Mouse (Mus musculus) thymus, adult 2 months (tissue): ENCODE measurements at regions not wholly inside any gene's neighbourhood (a gene's known extent, or its start where the extent isn't known, plus 50 kb on each side); places are given as distances from the start of the nearest gene placed in this dataset.

ENCODE experiments used
- DNase-seq: peaks from one replicate; pipeline ENCODE4 v3.0.0; 2021
- H3K27ac ChIP-seq: fragments of 200-500 bp; 2 replicates; pipeline ENCODE4 v1.5.1; 2012; ENCODE audit warnings: low read length, control low read depth; ENCODE audit not compliant: control insufficient read depth, insufficient read depth
- H3K27me3 ChIP-seq: fragments of 200-500 bp; 2 replicates; pipeline ENCODE4 v1.6.1; 2012; ENCODE audit warnings: mild to moderate bottlenecking, low read length, moderate library complexity, mixed read lengths; ENCODE audit not compliant: control insufficient read depth, insufficient read depth
- H3K36me3 ChIP-seq: fragments of 200-500 bp; 2 replicates; pipeline ENCODE4 v1.6.1; 2012; ENCODE audit warnings: mild to moderate bottlenecking, low read length, moderate library complexity; ENCODE audit not compliant: control insufficient read depth, insufficient read depth
- H3K4me1 ChIP-seq: fragments of 200-500 bp; replicated peaks from 2 replicates; pipeline ENCODE4 v1.6.1; 2012; ENCODE audit warnings: low read length; ENCODE audit not compliant: control insufficient read depth, insufficient read depth
- H3K4me3 ChIP-seq: fragments of 200-500 bp; 2 replicates; pipeline ENCODE4 v1.5.1; 2012; ENCODE audit warnings: mild to moderate bottlenecking, low read length, control low read depth, moderate library complexity; ENCODE audit not compliant: control insufficient read depth, insufficient read depth
- CTCF ChIP-seq: fragments of 200-500 bp; IDR thresholded peaks from 2 replicates; pipeline ENCODE4 v1.5.1; 2012; ENCODE audit warnings: mild to moderate bottlenecking, control low read depth, low read length, moderate library complexity, borderline replicate concordance; ENCODE audit not compliant: control insufficient read depth, poor library complexity, insufficient read depth; ENCODE audit errors: extremely low read depth
- POLR2A ChIP-seq: fragments of 200-500 bp; IDR thresholded peaks from 2 replicates; pipeline ENCODE4 v1.6.1; 2012; ENCODE audit warnings: mild to moderate bottlenecking, low read length, control low read depth, moderate library complexity; ENCODE audit not compliant: control insufficient read depth, poor library complexity, insufficient read depth; ENCODE audit errors: extremely low read depth
- WGBS: fragments of 180-500 bp; shearing (Covaris S2); methylation state at CpG from one replicate; pipeline ENCODE4 v1.1.7; 2018; 5-methylcytosine and 5-hydroxymethylcytosine counted together

- DNase-seq: no peak
- no peaks in the 10 kb centered on the region for H3K36me3 ChIP-seq
- WGBS: 90% methylated on average over 1 of the region's 1 CpGs
- H3K4me1 ChIP-seq: peaks cover 4% of the 10 kb centered on the region; the same call in 1 of the 2 replicates
- TF ChIP-seq CTCF (no peak), POLR2A (no peak)
- H3K27me3 ChIP-seq: no peaks in the 10 kb centered on the region
- H3K27ac ChIP-seq: no peak overlapping the region
- H3K4me3 ChIP-seq: no peak overlapping the region
Measured at GRCm38 (mm10) chr15:59780506-59780905, 235.9 kb downstream of the 4933412E24Rik start.

- no peaks in the 10 kb centered on the region for H3K36me3 ChIP-seq
- TF ChIP-seq POLR2A: no peak
- no peak for TF ChIP-seq CTCF
- peaks cover 4% of the 10 kb centered on the region; the same call in 1 of the 2 replicates for H3K4me1 ChIP-seq
- no peak for DNase-seq
- WGBS: 86% methylated on average over 13 of the region's 13 CpGs
- no peaks in the 10 kb centered on the region for H3K27me3 ChIP-seq
- H3K4me3 ChIP-seq: no peak overlapping the region
- H3K27ac ChIP-seq: no peak overlapping the region
Measured at GRCm38 (mm10) chr15:59777307-59777871, 239.0 kb downstream of the 4933412E24Rik start.

- WGBS: 95% methylated on average over 3 of the region's 3 CpGs
- DNase-seq: no peak
- Histone ChIP-seq H3K4me1 (peaks cover 4% of the 10 kb centered on the region; the same call in 1 of the 2 replicates), H3K36me3 (no peaks in the 10 kb centered on the region), H3K4me3 (no peak overlapping the region), H3K27me3 (no peaks in the 10 kb centered on the region), H3K27ac (no peak overlapping the region)
- TF ChIP-seq CTCF: no peak
- no peak for TF ChIP-seq POLR2A
Measured at GRCm38 (mm10) chr15:59775781-59776180, 240.6 kb downstream of the 4933412E24Rik start.

- Histone ChIP-seq H3K4me3 (no peak overlapping the region), H3K4me1 (peaks cover 4% of the 10 kb centered on the region; the same call in 1 of the 2 replicates), H3K27ac (no peak overlapping the region), H3K36me3 (no peaks in the 10 kb centered on the region), H3K27me3 (no peaks in the 10 kb centered on the region)
- TF ChIP-seq POLR2A (no peak), CTCF (no peak)
- no peak for DNase-seq
- WGBS: 95% methylated on average over 2 of the region's 2 CpGs
Measured at GRCm38 (mm10) chr15:59773983-59774382, 242.4 kb downstream of the 4933412E24Rik start.

GRCm38 (mm10) chr15:59772595-59772994 lies 243.8 kb downstream of the 4933412E24Rik start:
- no peak overlapping the region for H3K4me3 ChIP-seq
- TF ChIP-seq POLR2A (no peak), CTCF (no peak)
- H3K27me3 ChIP-seq: no peaks in the 10 kb centered on the region
- H3K27ac ChIP-seq: no peak overlapping the region
- WGBS: 100% methylated on average over 2 of the region's 2 CpGs
- H3K36me3 ChIP-seq: no peaks in the 10 kb centered on the region
- DNase-seq: no peak
- H3K4me1 ChIP-seq: peaks cover 4% of the 10 kb centered on the region; the same call in 1 of the 2 replicates

GRCm38 (mm10) chr15:59762061-59762460 lies 254.4 kb downstream of the 4933412E24Rik start:
- TF ChIP-seq POLR2A: no peak
- TF ChIP-seq CTCF: no peak
- no peaks in the 10 kb centered on the region for H3K36me3 ChIP-seq
- no peak overlapping the region for H3K27ac ChIP-seq
- H3K4me1 ChIP-seq: peaks cover 8% of the 10 kb centered on the region
- DNase-seq: no peak
- no peaks in the 10 kb centered on the region for H3K27me3 ChIP-seq
- H3K4me3 ChIP-seq: no peak overlapping the region
- WGBS: 69% methylated on average over 6 of the region's 6 CpGs

- no peak for DNase-seq
Measured at GRCm38 (mm10) chr15:59760490-59760889, 255.9 kb downstream of the 4933412E24Rik start.

More at GRCm38 (mm10) chr15:59760490-59760889, 255.9 kb downstream of the 4933412E24Rik start:
- Histone ChIP-seq H3K27me3 (no peaks in the 10 kb centered on the region), H3K27ac (no peak overlapping the region), H3K4me3 (no peak overlapping the region), H3K36me3 (no peaks in the 10 kb centered on the region), H3K4me1 (peaks cover 8% of the 10 kb centered on the region)
- 98% methylated on average over 5 of the region's 5 CpGs for WGBS
- TF ChIP-seq POLR2A: no peak
- no peak for TF ChIP-seq CTCF
